Mouse (Mus musculus) hindbrain, postnatal 0 days (tissue): ENCODE data around the gene Dpt. TPM values are rescaled to one million over a fixed set of nuclear protein-coding genes. Genes with fewer than 3 reads are reported as not detected.

Experiments
- ATAC-seq: fragments of 200-750 bp; cut with Nextera tagmentation; 2 replicates; pipeline ENCODE4 v1.8.0; 2017; ENCODE audit warnings: mild to moderate bottlenecking, moderate TSS enrichment, moderate library complexity
- DNase-seq: peaks from one replicate; pipeline ENCODE4 v3.0.0-alpha.2; 2015; ENCODE audit warnings: low spot score
- H3K27ac ChIP-seq: fragments of 300-500 bp; sonication (generic); 2 replicates; pipeline ENCODE4 v1.5.1; 2014; ENCODE audit warnings: mild to moderate bottlenecking
- H3K27me3 ChIP-seq: fragments of 300-500 bp; sonication (generic); 2 replicates; pipeline ENCODE4 v1.6.1; 2014; ENCODE audit warnings: low read length, mixed read lengths; ENCODE audit not compliant: insufficient read depth
- H3K36me3 ChIP-seq: fragments of 300-500 bp; sonication (generic); 2 replicates; pipeline ENCODE4 v1.6.1; 2014; ENCODE audit warnings: low read length, mixed read lengths; ENCODE audit not compliant: insufficient read depth
- H3K4me1 ChIP-seq: fragments of 300-500 bp; sonication (generic); 2 replicates; pipeline ENCODE4 v1.6.1; 2014; ENCODE audit warnings: antibody characterized with exemption, low read length, mixed read lengths; ENCODE audit not compliant: insufficient read depth
- H3K4me2 ChIP-seq: fragments of 300-500 bp; sonication (generic); 2 replicates; pipeline ENCODE4 v1.6.1; 2014; ENCODE audit warnings: low read depth, mild to moderate bottlenecking, low read length, moderate library complexity, mixed read lengths
- H3K4me3 ChIP-seq: fragments of 300-500 bp; sonication (generic); 2 replicates; pipeline ENCODE4 v1.5.1; 2014; ENCODE audit warnings: low read length
- H3K9ac ChIP-seq: fragments of 300-500 bp; sonication (generic); replicated peaks from 2 replicates; pipeline ENCODE4 v1.6.1; 2014; ENCODE audit warnings: mild to moderate bottlenecking, low read length, moderate library complexity, mixed read lengths
- H3K9me3 ChIP-seq: fragments of 300-500 bp; sonication (generic); 2 replicates; pipeline ENCODE4 v1.6.1; 2016; ENCODE audit warnings: low read length, mixed read lengths
- CTCF ChIP-seq: IDR thresholded peaks from 2 replicates; pipeline ENCODE4 v1.5.1; 2016; ENCODE audit warnings: antibody characterized with exemption, control low read depth, low read depth
- WGBS: fragments of 180-500 bp; shearing (Covaris S2); extraction: QIAGEN DNeasy Blood & Tissue Kit; methylation state at CpG from one replicate; pipeline ENCODE4 v1.1.7; 2014; 5-methylcytosine and 5-hydroxymethylcytosine counted together
- polyA plus RNA-seq: library from polyadenylated mRNA; unstranded; fragments of >200 nt; fragmentation: Nextera tagmentation; extraction: Ambion mirVana; gene quantifications from 2 replicates; pipeline ENCODE4 v1.2.1, GENCODE M21; 2015
- total RNA-seq: library from RNA; depleted of rRNA; stranded (reverse); fragments of >200 nt; gene quantifications from 2 replicates; pipeline ENCODE4 v1.2.3, GENCODE M21; 2014

Gene Dpt
- total and polyA plus RNA-seq, 2 experiments from 2014 or later = 0.68 to 1.1 TPM

GRCm38 (mm10) chr1:164797746-164798285 is 1.4 kb downstream of the Dpt start:
- Histone ChIP-seq H3K4me3 (no peak overlapping the region), H3K4me1 (no peaks in the 10 kb centered on the region), H3K9me3 (no peaks in the 10 kb centered on the region), H3K4me2 (no peak overlapping the region), H3K27ac (no peak overlapping the region), H3K9ac (no peak overlapping the region), H3K27me3 (no peaks in the 10 kb centered on the region), H3K36me3 (no peaks in the 10 kb centered on the region)
- WGBS = 96% methylated on average over 1 of the region's 1 CpGs
- DNase-seq (no peak), ATAC-seq (no peak)
- no peak for TF ChIP-seq CTCF

GRCm38 (mm10) chr1:164798471-164798922 is 2.1 kb downstream of the Dpt start:
- H3K27ac ChIP-seq = no peak overlapping the region; the same call in 1 of the 2 replicates
- no peaks in the 10 kb centered on the region for H3K4me1 ChIP-seq
- ATAC-seq (peak; percentile 47; the same call in 1 of the 2 replicates), DNase-seq (no peak)
- no peak overlapping the region for H3K4me2 ChIP-seq
- H3K9me3 ChIP-seq = no peaks in the 10 kb centered on the region
- H3K27me3 ChIP-seq = no peaks in the 10 kb centered on the region
- TF ChIP-seq CTCF = no peak
- H3K36me3 ChIP-seq = no peaks in the 10 kb centered on the region
- H3K4me3 ChIP-seq = no peak overlapping the region
- WGBS = 47% methylated on average over 1 of the region's 1 CpGs
- no peak overlapping the region for H3K9ac ChIP-seq

- Histone ChIP-seq H3K27ac (no peak overlapping the region), H3K9me3 (no peaks in the 10 kb centered on the region), H3K9ac (no peak overlapping the region), H3K36me3 (no peaks in the 10 kb centered on the region), H3K4me1 (no peaks in the 10 kb centered on the region), H3K4me2 (no peak overlapping the region), H3K4me3 (no peak overlapping the region), H3K27me3 (no peaks in the 10 kb centered on the region)
- WGBS = 54% methylated on average over 3 of the region's 3 CpGs
- DNase-seq (peak; percentile 24), ATAC-seq (no peak)
- TF ChIP-seq CTCF = no peak
These were observed 2.7 kb downstream of the Dpt start for GRCm38 (mm10) chr1:164799161-164799560.

- no peak overlapping the region for H3K4me3 ChIP-seq
- no peaks in the 10 kb centered on the region for H3K36me3 ChIP-seq
- no peak overlapping the region for H3K9ac ChIP-seq
- peak; percentile 73 for ATAC-seq
- DNase-seq = peak; percentile 26
- no peak overlapping the region for H3K4me2 ChIP-seq
- H3K9me3 ChIP-seq = no peaks in the 10 kb centered on the region
- peak overlapping the region; percentile 51; the same call in 1 of the 2 replicates for H3K27ac ChIP-seq
- H3K4me1 ChIP-seq = 0 out of 2 replicates have a peak, but pooled peaks cover 5% of the 10 kb centered on the region
- TF ChIP-seq CTCF = no peak
- no peaks in the 10 kb centered on the region for H3K27me3 ChIP-seq
- WGBS = 64% methylated on average over 11 of the region's 11 CpGs
These were observed 7.8 kb downstream of the Dpt start for GRCm38 (mm10) chr1:164804277-164804676.

- Histone ChIP-seq H3K27ac (peak overlapping the region; percentile 51), H3K9me3 (no peaks in the 10 kb centered on the region), H3K4me1 (0 out of 2 replicates have a peak, but pooled peaks cover 5% of the 10 kb centered on the region), H3K9ac (no peak overlapping the region), H3K4me2 (no peak overlapping the region), H3K4me3 (no peak overlapping the region), H3K27me3 (no peaks in the 10 kb centered on the region), H3K36me3 (no peaks in the 10 kb centered on the region)
- ATAC-seq (peak; percentile 73), DNase-seq (peak; percentile 66)
- TF ChIP-seq CTCF = no peak
- WGBS = 54% methylated on average over 10 of the region's 10 CpGs
These were observed 8.4 kb downstream of the Dpt start for GRCm38 (mm10) chr1:164804751-164805435.

- DNase-seq (no peak), ATAC-seq (no peak)
- TF ChIP-seq CTCF = no peak
- no peaks in the 10 kb centered on the region for H3K9me3 ChIP-seq
- H3K27ac ChIP-seq = no peak overlapping the region
- WGBS = 90% methylated on average over 2 of the region's 2 CpGs
- no peak overlapping the region for H3K4me2 ChIP-seq
- H3K9ac ChIP-seq = no peak overlapping the region
- no peaks in the 10 kb centered on the region for H3K36me3 ChIP-seq
- H3K4me3 ChIP-seq = no peak overlapping the region
- H3K27me3 ChIP-seq = no peaks in the 10 kb centered on the region
- H3K4me1 ChIP-seq = peaks cover 14% of the 10 kb centered on the region; the same call in 1 of the 2 replicates
These were observed 12.9 kb downstream of the Dpt start for GRCm38 (mm10) chr1:164809371-164809770.

GRCm38 (mm10) chr1:164811296-164811695 is 14.9 kb downstream of the Dpt start:
- peak; percentile 78 for DNase-seq
- Histone ChIP-seq H3K9me3 (no peaks in the 10 kb centered on the region), H3K27ac (peak overlapping the region; percentile 60), H3K9ac (no peak overlapping the region), H3K4me1 (peaks cover 13% of the 10 kb centered on the region; the same call in 1 of the 2 replicates), H3K4me3 (no peak overlapping the region), H3K27me3 (no peaks in the 10 kb centered on the region), H3K4me2 (no peak overlapping the region), H3K36me3 (no peaks in the 10 kb centered on the region)
- peak; percentile 91 for ATAC-seq
- WGBS = 45% methylated on average over 3 of the region's 3 CpGs
- TF ChIP-seq CTCF = no peak
